In genomic region chr13:65242319-65242787, GRCm38 (mm10) we compare ENCODE assay signal across 8 mouse cellular contexts. TPM values are rescaled to one million over a fixed set of nuclear protein-coding genes. Genes with fewer than 3 reads are reported as not detected.
DNase-seq lines count a peak whose midpoint lies in the region; ATAC-seq and TF ChIP-seq lines count a peak whose summit lies in the region.

No protein-coding gene starts in this region.

- peak overlapping the region; percentile 40 for H3ac ChIP-seq in myocyte (ENCODE audit: control insufficient read depth, insufficient read length)

- no peaks in the 10 kb centered on the region for H3K27me3 ChIP-seq in lung, embryonic 16.5 days (ENCODE audit: control insufficient read depth, insufficient read depth, low read depth, low read length)
- H3K27me3 ChIP-seq in myocyte (ENCODE audit: control insufficient read depth, insufficient read depth, insufficient read length) = no peaks in the 10 kb centered on the region

- H3K9ac ChIP-seq in lung, embryonic 16.5 days (ENCODE audit: low read length) = peak overlapping the region; percentile 79; the same call in 1 of the 2 replicates

- H3K79me2 ChIP-seq in myocyte (ENCODE audit: control insufficient read depth, insufficient read depth) = no peaks in the 10 kb centered on the region

- no peak for TF ChIP-seq POLR2A in myocyte (IDR thresholded peaks at IDR 0.05; ENCODE audit: insufficient read length, low read depth)

- peaks cover 6% of the 10 kb centered on the region; the same call in 1 of the 2 replicates for H3K4me1 ChIP-seq in lung, embryonic 16.5 days (replicated peaks; ENCODE audit: control insufficient read depth, insufficient read depth, low read length)

- H3K4me3 ChIP-seq in lung, embryonic 16.5 days (ENCODE audit: low read length) = peak overlapping the region; percentile 79
- peak overlapping the region; percentile 73 for H3K4me3 ChIP-seq in myocyte

- peak overlapping the region; percentile 99 for H3K4me2 ChIP-seq in lung, embryonic 16.5 days (ENCODE audit: low read depth, low read length)
- no peak overlapping the region for H3K4me2 ChIP-seq in myocyte (ENCODE audit: low read depth)

- H3K9me3 ChIP-seq in lung, embryonic 16.5 days (ENCODE audit: control insufficient read depth, low read length) = peaks cover 10% of the 10 kb centered on the region

- peak; percentile 31 for DNase-seq in CD4-positive, CD25-positive, alpha-beta regulatory T cell, adult 2 months (ENCODE audit: low read depth, low spot score)
- DNase-seq in lung, postnatal 10 days = no peak
- peak; percentile 34 for DNase-seq in induced T-regulatory cell, adult 2 months (ENCODE audit: low read depth)
- no peak for DNase-seq in adrenal gland, adult 2 months
- DNase-seq in layer of hippocampus, adult 9-11 months = no peak

- 0 out of 2 replicates have a peak, but pooled peaks cover 2% of the 10 kb centered on the region for H3K36me3 ChIP-seq in lung, embryonic 16.5 days (ENCODE audit: control insufficient read depth, insufficient read depth, low read length)
- H3K36me3 ChIP-seq in myocyte (ENCODE audit: control insufficient read depth, insufficient read depth) = no peaks in the 10 kb centered on the region

- WGBS in lung, embryonic 16.5 days = 27% methylated on average over 27 of the region's 27 CpGs

- H3K27ac ChIP-seq in lung, embryonic 16.5 days (ENCODE audit: low read length) = no peak overlapping the region

- ATAC-seq in CD4-positive, CD25-positive, alpha-beta regulatory T cell, adult 4 months = no peak
- no peak for ATAC-seq in lung, embryonic 16.5 days (ENCODE audit: low read depth)

TF ChIP-seq in myocyte, 11 proteins besides CTCF, POLR2A, EP300 and RAD21:
- no peak for TF ChIP-seq TCF12 (IDR thresholded peaks at IDR 0.05; ENCODE audit: insufficient read depth, poor library complexity, severe bottlenecking)
- no peak for TF ChIP-seq CEBPB (IDR thresholded peaks at IDR 0.05; ENCODE audit: insufficient read depth, poor library complexity, severe bottlenecking)
- no peak for TF ChIP-seq E2F4 (IDR thresholded peaks at IDR 0.05; ENCODE audit: insufficient read depth)
- TF ChIP-seq USF1 (IDR thresholded peaks at IDR 0.05; ENCODE audit: low read depth) = no peak
- no peak for TF ChIP-seq REST (IDR thresholded peaks at IDR 0.05; ENCODE audit: insufficient read depth, insufficient read length)
- TF ChIP-seq MAX (IDR thresholded peaks at IDR 0.05; ENCODE audit: low read depth) = no peak
- no peak for TF ChIP-seq MYOG (IDR thresholded peaks at IDR 0.05; ENCODE audit: control insufficient read depth in 1 of 3, insufficient read depth in 1 of 3, insufficient read length in 2 of 3, low read depth in 2 of 3)
- TF ChIP-seq SRF (IDR thresholded peaks at IDR 0.05; ENCODE audit: control insufficient read depth, insufficient read length, low read depth) = no peak
- no peak for TF ChIP-seq TCF3 (IDR thresholded peaks at IDR 0.05; ENCODE audit: insufficient read length, low read depth)
- TF ChIP-seq POLR2AphosphoS2 (IDR thresholded peaks at IDR 0.05; ENCODE audit: insufficient read length, low read depth) = no peak
- no peak for TF ChIP-seq MYOD1 (IDR thresholded peaks at IDR 0.05; ENCODE audit: control insufficient read depth in 1 of 3, insufficient read length in 2 of 3, low read depth in 2 of 3)

RNA-seq across cellular contexts. Expression of gene Gm10775, which starts 17.0 kb away (rescaled TPM):
- polyA plus RNA-seq in CD4-positive, CD25-positive, alpha-beta regulatory T cell, adult 4 months (2017; shearing (Covaris generic)) = not detected
- polyA plus RNA-seq in lung, embryonic 16.5 days (2015; fragmentation: Nextera tagmentation; extraction: Ambion mirVana) = not detected in 2 replicates
- not detected for polyA plus RNA-seq in myocyte (2012; fragmentation: generic; extraction: Trizol)
- total RNA-seq in adrenal gland, adult 2 months (2021) = not detected
- not detected in 2 replicates for polyA plus RNA-seq in adrenal gland, adult 2 months (2012; rRNA removed)

RNA-seq across cellular contexts. Expression of gene Zfp369, which starts 36.3 kb away (rescaled TPM):
- 10 to 100 TPM; 14.5 to 16.7 TPM for polyA plus RNA-seq in CD4-positive, CD25-positive, alpha-beta regulatory T cell, adult 4 months (2017; shearing (Covaris generic))
- 9.9 and 10.9 TPM in 2 replicates for polyA plus RNA-seq in lung, embryonic 16.5 days (2015; fragmentation: Nextera tagmentation; extraction: Ambion mirVana)
- 11.9 TPM for polyA plus RNA-seq in myocyte (2012; fragmentation: generic; extraction: Trizol)
- 10 to 100 TPM; 19.8 to 23.3 TPM for total RNA-seq in adrenal gland, adult 2 months (2021)
- polyA plus RNA-seq in adrenal gland, adult 2 months (2012; rRNA removed) = 9.7 and 10.4 TPM in 2 replicates

RNA-seq across cellular contexts. Expression of gene Nlrp4f, which starts 36.6 kb away (rescaled TPM):
- polyA plus RNA-seq in CD4-positive, CD25-positive, alpha-beta regulatory T cell, adult 4 months (2017; shearing (Covaris generic)) = not detected
- polyA plus RNA-seq in lung, embryonic 16.5 days (2015; fragmentation: Nextera tagmentation; extraction: Ambion mirVana) = not detected in 2 replicates
- polyA plus RNA-seq in myocyte (2012; fragmentation: generic; extraction: Trizol) = not detected
- under 1 TPM in 1 of 2 experiments, not detected in 1; 0.21 TPM for total RNA-seq in adrenal gland, adult 2 months (2021)
- polyA plus RNA-seq in adrenal gland, adult 2 months (2012; rRNA removed) = not detected in 2 replicates

Comparison
In these comparisons a context has a peak if more than half of its experiments do, and no peak if none do; other contexts are left out.
1. DNase-seq: peak in CD4-positive, CD25-positive, alpha-beta regulatory T cell, adult 2 months (single experiment) and induced T-regulatory cell, adult 2 months (single experiment); none in lung, postnatal 10 days (single experiment), adrenal gland, adult 2 months (single experiment) and layer of hippocampus, adult 9-11 months (single experiment).